Mouse (Mus musculus) midbrain, postnatal 0 days (tissue): Measurements from ENCODE around the gene Tlk1. TPM values are rescaled to one million over a fixed set of nuclear protein-coding genes. Genes with fewer than 3 reads are reported as not detected.
A peak's percentile ranks its signal among the peaks of the same experiment; 100 is the strongest.

ENCODE experiments used
- ATAC-seq: fragments of 200-750 bp; cut with Nextera tagmentation; 2 replicates; pipeline ENCODE4 v1.8.0; 2017; ENCODE audit warnings: moderate number of reproducible peaks, mild to moderate bottlenecking, moderate TSS enrichment, moderate library complexity; ENCODE audit not compliant: low FRiP score
- DNase-seq: peaks from one replicate; pipeline ENCODE4 v3.0.0-alpha.2; 2015; ENCODE audit warnings: low spot score
- H3K27ac ChIP-seq: fragments of 300-500 bp; sonication (generic); 2 replicates; pipeline ENCODE4 v1.5.1; 2014; ENCODE audit warnings: low read depth, mild to moderate bottlenecking, low read length, mixed read lengths
- H3K27me3 ChIP-seq: fragments of 300-500 bp; sonication (generic); 2 replicates; pipeline ENCODE4 v1.6.1; 2014; ENCODE audit warnings: low read length, control low read depth, mixed read lengths; ENCODE audit not compliant: insufficient read depth
- H3K36me3 ChIP-seq: fragments of 300-500 bp; sonication (generic); 2 replicates; pipeline ENCODE4 v1.6.1; 2014; ENCODE audit warnings: low read length, control low read depth, mixed read lengths; ENCODE audit not compliant: insufficient read depth
- H3K4me1 ChIP-seq: fragments of 300-500 bp; sonication (generic); 2 replicates; pipeline ENCODE4 v1.6.1; 2014; ENCODE audit warnings: mild to moderate bottlenecking, control low read depth, antibody characterized with exemption, low read length, mixed read lengths; ENCODE audit not compliant: insufficient read depth
- H3K4me2 ChIP-seq: fragments of 300-500 bp; sonication (generic); 2 replicates; pipeline ENCODE4 v1.6.1; 2014; ENCODE audit warnings: low read depth, mild to moderate bottlenecking, low read length, mixed read lengths; ENCODE audit not compliant: poor library complexity, severe bottlenecking
- H3K4me3 ChIP-seq: fragments of 300-500 bp; sonication (generic); 2 replicates; pipeline ENCODE4 v1.5.1; 2014; ENCODE audit warnings: low read depth, mild to moderate bottlenecking, low read length, moderate library complexity
- H3K9ac ChIP-seq: fragments of 300-500 bp; sonication (generic); replicated peaks from 2 replicates; pipeline ENCODE4 v1.6.1; 2014; ENCODE audit warnings: mild to moderate bottlenecking, low read length, moderate library complexity, mixed read lengths; ENCODE audit not compliant: poor library complexity, severe bottlenecking
- H3K9me3 ChIP-seq: fragments of 300-500 bp; sonication (generic); 2 replicates; pipeline ENCODE4 v1.6.1; 2016; ENCODE audit warnings: low read length, control low read depth
- CTCF ChIP-seq: IDR thresholded peaks from 2 replicates; pipeline ENCODE4 v1.5.1; 2016; ENCODE audit warnings: antibody characterized with exemption, mild to moderate bottlenecking
- WGBS: fragments of 180-500 bp; shearing (Covaris S2); extraction: QIAGEN DNeasy Blood & Tissue Kit; methylation state at CpG from one replicate; pipeline ENCODE4 v1.1.7; 2014; 5-methylcytosine and 5-hydroxymethylcytosine counted together
- polyA plus RNA-seq: library from polyadenylated mRNA; unstranded; fragments of >200 nt; fragmentation: Nextera tagmentation; extraction: Ambion mirVana; gene quantifications from 2 replicates; pipeline ENCODE4 v1.2.1, GENCODE M21; 2015
- total RNA-seq: library from RNA; depleted of rRNA; stranded (reverse); fragments of >200 nt; gene quantifications from 2 replicates; pipeline ENCODE4 v1.2.3, GENCODE M21; 2014

Tlk1 gene
- total and polyA plus RNA-seq, 2 experiments from 2014 or later: 22.1 to 25.0 TPM

DNA sequence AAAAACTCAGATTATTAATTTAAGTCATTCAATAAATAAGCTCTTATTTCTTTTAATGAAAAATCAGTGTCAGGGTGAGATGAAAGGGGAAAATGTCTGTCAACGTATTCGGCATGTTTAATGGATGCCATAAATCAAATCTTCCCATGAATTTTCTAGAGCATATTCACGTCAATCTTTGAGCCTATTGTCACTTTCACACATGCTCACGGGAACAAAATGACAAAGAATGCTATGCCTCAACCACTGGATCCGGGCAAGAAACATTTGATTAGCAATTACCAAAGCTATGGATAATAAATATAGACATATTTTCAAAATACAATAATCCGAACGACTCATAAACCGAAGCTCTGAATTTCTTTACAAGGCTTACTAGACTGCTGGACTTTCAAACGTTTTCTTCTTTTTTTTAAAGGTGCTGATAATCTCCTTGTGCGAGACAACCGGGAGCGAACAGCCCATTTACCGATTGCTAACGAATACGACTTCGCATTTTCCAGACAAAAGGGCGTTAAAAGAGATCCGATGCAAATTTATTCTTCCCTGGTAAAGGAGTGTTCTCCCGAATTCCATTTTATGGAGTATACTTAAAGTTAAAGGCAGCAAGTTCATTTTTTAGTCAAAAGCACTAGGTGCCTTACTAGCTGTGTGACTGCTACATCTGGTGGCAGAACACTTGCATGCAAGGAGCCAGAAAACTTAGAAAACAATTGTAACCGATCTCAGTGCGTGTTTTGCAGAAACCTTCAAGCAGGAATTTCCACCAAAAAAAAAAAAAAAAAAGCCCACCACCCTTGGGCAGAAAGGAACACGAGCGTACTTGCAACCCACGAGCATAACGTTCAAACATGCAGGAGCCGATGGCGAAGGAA lies 1.4 kb downstream of the Tlk1 start:
- under 1% methylated on average over 27 of the region's 27 CpGs for WGBS

DNA sequence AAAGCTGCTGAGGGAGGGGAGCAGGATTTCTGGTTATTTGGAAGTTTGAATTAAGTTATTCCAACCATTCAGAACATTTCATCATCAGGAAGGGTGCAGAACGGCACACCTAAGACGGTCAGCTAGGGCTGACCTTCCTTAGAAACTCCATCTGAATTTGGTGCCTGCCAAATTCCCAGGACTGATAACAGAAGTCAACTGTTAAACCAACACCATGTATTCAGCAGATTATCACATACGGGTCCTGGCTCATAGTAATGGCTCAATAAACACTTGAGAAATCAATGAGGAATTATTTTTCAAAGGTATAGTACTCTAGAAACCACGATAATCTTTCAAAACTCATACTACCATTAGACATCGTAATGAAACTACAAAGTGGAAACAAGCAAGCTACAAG lies 2.1 kb downstream of the Tlk1 start:
- H3K27ac ChIP-seq: no peak overlapping the region
- no peaks in the 10 kb centered on the region for H3K27me3 ChIP-seq
- TF ChIP-seq CTCF: no peak
- no peaks in the 10 kb centered on the region for H3K9me3 ChIP-seq
- H3K4me3 ChIP-seq: peak overlapping the region; percentile 91
- peak overlapping the region; percentile 59 for H3K4me2 ChIP-seq
- no peak for ATAC-seq
- DNase-seq: no peak
- no peak overlapping the region for H3K9ac ChIP-seq
- no peaks in the 10 kb centered on the region for H3K36me3 ChIP-seq
- 29% methylated on average over 5 of the region's 5 CpGs for WGBS
- H3K4me1 ChIP-seq: peaks cover 5% of the 10 kb centered on the region; the same call in 1 of the 2 replicates

More for the DNA sequence above, 1.4 kb downstream of the Tlk1 start:
- peak overlapping the region; percentile 91 for H3K4me3 ChIP-seq
- H3K27ac ChIP-seq: peak overlapping the region; percentile 98
- peak overlapping the region; percentile 84 for H3K9ac ChIP-seq
- peak; percentile 71 for DNase-seq
- peak; percentile 80 for TF ChIP-seq CTCF
- H3K9me3 ChIP-seq: no peaks in the 10 kb centered on the region
- peak overlapping the region; percentile 59 for H3K4me2 ChIP-seq
- peak; percentile 48 for ATAC-seq
- H3K27me3 ChIP-seq: no peaks in the 10 kb centered on the region
- H3K4me1 ChIP-seq: peaks cover 5% of the 10 kb centered on the region; the same call in 1 of the 2 replicates
- H3K36me3 ChIP-seq: no peaks in the 10 kb centered on the region

DNA sequence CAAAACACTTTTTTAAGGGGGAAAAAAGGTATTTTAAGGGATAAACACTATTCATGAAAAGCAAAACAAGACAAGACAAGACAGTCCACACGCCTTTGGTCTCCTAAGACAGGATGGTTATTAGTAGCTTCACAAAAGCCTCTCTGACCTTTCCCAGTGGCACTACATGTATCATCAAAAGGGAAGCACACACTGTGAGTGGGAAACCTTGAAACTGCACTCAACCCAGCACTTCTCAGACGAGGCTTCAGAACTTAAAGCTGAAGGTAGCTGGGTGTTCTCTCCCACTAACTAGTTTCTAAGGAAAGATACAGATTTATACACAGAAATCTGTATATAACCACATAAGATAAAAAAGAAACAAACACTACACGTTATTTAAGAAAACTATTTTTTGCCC lies 8.6 kb downstream of the Tlk1 start:
- ATAC-seq (no peak), DNase-seq (no peak)
- H3K9ac ChIP-seq: no peak overlapping the region
- TF ChIP-seq CTCF: no peak
- no peak overlapping the region for H3K4me3 ChIP-seq
- no peaks in the 10 kb centered on the region for H3K36me3 ChIP-seq
- H3K4me2 ChIP-seq: no peak overlapping the region
- H3K27ac ChIP-seq: no peak overlapping the region
- H3K9me3 ChIP-seq: no peaks in the 10 kb centered on the region
- 63% methylated on average over 3 of the region's 3 CpGs for WGBS
- H3K4me1 ChIP-seq: no peaks in the 10 kb centered on the region
- H3K27me3 ChIP-seq: no peaks in the 10 kb centered on the region

DNA sequence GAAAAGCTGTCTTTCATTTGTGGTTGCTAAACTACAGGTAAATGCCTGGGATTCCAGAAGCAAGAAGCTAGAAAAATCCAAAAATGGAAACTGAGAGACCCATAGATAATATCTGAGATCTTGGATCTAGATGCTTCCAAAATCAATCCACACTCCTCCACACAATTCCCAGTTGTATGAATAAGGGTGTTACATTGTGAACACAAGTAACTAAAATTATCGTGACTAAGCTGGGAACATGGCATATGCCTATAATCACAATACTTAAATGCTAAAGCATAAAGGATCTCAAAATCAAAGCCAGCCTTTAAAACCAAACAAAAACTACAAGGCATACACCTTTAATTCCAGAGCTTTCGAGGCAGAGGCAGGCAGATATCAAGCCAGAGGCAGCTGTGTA lies 9.5 kb downstream of the Tlk1 start:
- no peak overlapping the region for H3K4me3 ChIP-seq
- WGBS: 78% methylated on average over 2 of the region's 2 CpGs
- H3K4me1 ChIP-seq: no peaks in the 10 kb centered on the region
- DNase-seq (no peak), ATAC-seq (no peak)
- no peaks in the 10 kb centered on the region for H3K9me3 ChIP-seq
- H3K4me2 ChIP-seq: no peak overlapping the region
- H3K9ac ChIP-seq: no peak overlapping the region
- no peaks in the 10 kb centered on the region for H3K36me3 ChIP-seq
- H3K27ac ChIP-seq: no peak overlapping the region
- no peaks in the 10 kb centered on the region for H3K27me3 ChIP-seq
- TF ChIP-seq CTCF: no peak

DNA sequence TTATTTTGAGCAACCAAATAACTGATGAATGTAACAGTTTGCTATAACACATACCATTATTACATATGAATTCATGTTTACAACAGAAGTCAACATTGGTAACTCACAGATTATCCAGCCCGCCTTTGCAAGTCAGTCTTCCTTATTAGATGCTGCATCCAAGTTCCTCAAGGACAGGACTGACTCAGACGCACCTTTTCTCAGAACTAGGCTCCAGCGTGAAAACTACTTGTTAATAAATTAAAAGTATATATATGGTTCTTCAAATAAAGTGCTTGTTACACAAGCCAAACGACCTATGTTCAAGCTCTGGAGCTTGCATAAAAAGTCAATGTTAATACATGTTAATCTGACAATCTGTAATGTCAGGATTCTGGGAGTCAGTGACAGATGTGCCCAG lies 11.9 kb downstream of the Tlk1 start:
- ATAC-seq (no peak), DNase-seq (no peak)
- Histone ChIP-seq H3K9me3 (no peaks in the 10 kb centered on the region), H3K36me3 (no peaks in the 10 kb centered on the region), H3K27ac (no peak overlapping the region), H3K4me1 (no peaks in the 10 kb centered on the region), H3K9ac (no peak overlapping the region), H3K4me3 (no peak overlapping the region), H3K27me3 (no peaks in the 10 kb centered on the region), H3K4me2 (no peak overlapping the region)
- no peak for TF ChIP-seq CTCF
- WGBS: 83% methylated on average over 4 of the region's 4 CpGs

DNA sequence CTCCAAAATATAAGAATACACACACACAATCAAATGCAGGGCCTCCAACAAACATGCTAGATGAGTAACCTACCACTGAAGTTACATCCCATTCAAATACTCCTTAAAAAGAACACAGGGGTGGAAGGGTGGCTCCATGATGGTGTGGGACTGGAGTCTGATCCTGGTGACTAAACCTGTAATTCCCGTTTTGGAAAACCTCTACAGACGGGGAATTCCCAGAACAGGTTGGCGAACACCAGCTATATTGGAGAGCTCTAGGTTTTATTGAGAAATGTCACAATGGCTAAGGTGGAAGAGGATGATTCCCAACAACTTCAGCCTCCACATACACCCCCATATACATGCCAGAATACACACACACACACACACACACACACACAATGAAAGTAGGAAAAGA lies 14.1 kb downstream of the Tlk1 start:
- H3K9ac ChIP-seq: no peak overlapping the region
- ATAC-seq (no peak), DNase-seq (no peak)
- no peaks in the 10 kb centered on the region for H3K27me3 ChIP-seq
- H3K9me3 ChIP-seq: no peaks in the 10 kb centered on the region
- TF ChIP-seq CTCF: no peak
- H3K4me3 ChIP-seq: no peak overlapping the region
- WGBS: 84% methylated on average over 3 of the region's 3 CpGs
- H3K4me1 ChIP-seq: no peaks in the 10 kb centered on the region
- no peaks in the 10 kb centered on the region for H3K36me3 ChIP-seq
- no peak overlapping the region for H3K27ac ChIP-seq
- H3K4me2 ChIP-seq: no peak overlapping the region
